Mouse (Mus musculus) layer of hippocampus, adult 11-12 months (tissue): ENCODE results near the gene Olfr764-ps1.
"Not testable (repeated sequence)": the region's sequence is repeated elsewhere in the genome, so short reads cannot be mapped to it uniquely, and the experiment has no call there.

Source experiments
- DNase-seq: peaks from one replicate; pipeline ENCODE4 v3.0.0; 2022; ENCODE audit warnings: low spot score

Gene Olfr764-ps1

GRCm38 (mm10) chr10:129039796-129040195 is at the start of gene Olfr764-ps1:
Gene Olfr764-ps1 (minus strand): TSS chr10:129039896.
- DNase-seq = no peak

DNA sequence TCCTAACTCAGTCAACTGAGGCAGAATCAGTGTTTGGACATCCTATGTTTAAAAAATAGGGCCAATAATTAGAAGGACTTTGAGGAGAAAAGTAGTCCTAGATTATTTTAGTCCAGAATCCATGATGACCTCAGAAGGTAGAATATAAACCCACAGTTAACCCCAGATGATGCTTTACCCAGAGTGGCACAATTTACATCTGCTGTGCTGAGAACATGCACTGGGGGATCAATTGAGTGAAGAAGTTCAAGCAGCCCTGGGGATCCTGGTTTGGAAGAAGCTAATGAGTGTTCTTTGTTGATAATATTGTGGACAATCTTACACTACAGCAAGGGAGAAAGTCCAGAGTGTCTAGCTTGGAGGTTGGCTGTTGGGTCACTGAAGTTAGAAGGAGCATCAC is 43.1 kb upstream of the Olfr764-ps1 start, which contains the start of gene Olfr767:
Olfr767 (minus strand) TSS at position 101 of the 400 bp plus-strand sequence.
- DNase-seq = not testable (repeated sequence)

DNA sequence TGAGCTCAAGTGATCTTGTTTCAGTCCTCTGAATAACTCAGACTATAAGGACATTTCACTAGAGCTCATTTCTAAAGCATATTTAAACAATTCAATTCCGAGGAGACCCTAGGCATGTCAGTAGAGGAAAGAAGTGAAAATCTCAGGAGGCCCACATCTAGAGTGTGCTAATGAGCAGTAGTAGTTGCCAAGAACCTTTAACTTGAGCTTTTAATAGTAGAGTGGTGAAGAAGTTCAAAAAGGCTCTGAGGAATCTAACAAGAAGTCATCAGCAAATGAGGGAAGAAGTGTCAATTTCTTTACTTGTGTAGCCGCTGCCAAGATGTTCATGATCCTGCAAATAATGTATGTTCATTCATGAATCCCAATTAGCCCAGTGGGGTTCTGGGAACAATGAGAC is 29.2 kb upstream of the Olfr764-ps1 start, which contains the start of gene Olfr766-ps1:
Olfr766-ps1 (minus strand) TSS at position 101 of the 400 bp plus-strand sequence.
- DNase-seq = no peak

- DNase-seq = not testable (repeated sequence)
Measured at GRCm38 (mm10) chr10:129049898-129050297, 10.2 kb upstream of the Olfr764-ps1 start, which contains the start of gene Olfr765. Gene Olfr765 (minus strand): TSS chr10:129049998.

DNA sequence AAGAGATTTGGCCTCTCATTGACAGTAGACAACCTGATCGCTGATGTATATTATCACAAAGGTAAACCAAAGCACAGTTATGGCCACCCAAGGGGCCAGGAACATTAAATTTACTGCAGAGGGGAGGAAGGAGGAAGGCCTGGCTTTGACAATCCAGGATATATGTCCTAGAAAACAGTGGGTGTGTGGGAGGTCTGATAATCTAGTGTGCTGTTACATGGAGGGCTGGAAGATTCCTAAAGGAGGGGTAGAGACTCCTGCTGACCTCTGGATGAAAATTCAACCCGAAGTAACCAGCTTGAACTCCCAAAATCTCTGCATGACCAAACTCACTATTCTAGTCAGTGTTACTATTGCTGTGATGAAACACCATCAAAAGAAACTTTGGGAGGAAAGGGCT is 11.4 kb downstream of the Olfr764-ps1 start:
- DNase-seq = no peak

DNA sequence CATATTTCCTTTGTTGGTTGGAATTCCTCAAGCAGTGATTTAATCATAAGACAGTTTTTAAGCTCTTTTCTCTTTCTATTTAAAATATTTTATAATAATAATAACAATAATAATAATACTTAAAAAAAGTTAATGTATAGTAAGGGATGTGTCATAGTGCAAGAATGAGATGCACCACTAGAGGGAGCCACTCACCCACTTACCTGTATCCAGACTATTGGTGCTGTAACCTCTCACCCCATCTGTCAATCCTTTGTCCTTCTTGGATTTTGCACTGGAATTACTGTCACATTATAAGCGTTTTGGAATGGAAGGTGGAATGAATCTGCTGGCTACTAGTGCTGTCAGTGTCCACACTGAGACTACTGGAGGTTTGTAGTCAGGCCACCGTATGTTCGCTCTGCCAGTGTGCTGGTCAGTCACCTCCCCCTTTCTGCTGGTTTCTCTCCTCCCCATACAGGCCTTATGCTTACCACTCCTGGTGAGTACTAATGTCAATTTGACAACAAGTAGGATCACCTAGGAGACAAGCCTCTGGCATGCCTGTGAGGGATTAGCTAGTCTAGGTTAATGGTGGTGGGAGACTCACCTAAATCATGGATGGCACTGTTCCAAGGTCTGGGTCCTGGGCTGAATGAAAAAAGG is 13.6 kb downstream of the Olfr764-ps1 start:
- DNase-seq = peak; percentile 35

GRCm38 (mm10) chr10:129023319-129023718 is 16.4 kb downstream of the Olfr764-ps1 start:
- no peak for DNase-seq

GRCm38 (mm10) chr10:129014477-129014876 is 25.2 kb downstream of the Olfr764-ps1 start:
- no peak for DNase-seq

GRCm38 (mm10) chr10:129011511-129011910 is 28.2 kb downstream of the Olfr764-ps1 start:
- DNase-seq = not testable (repeated sequence)

GRCm38 (mm10) chr10:129010288-129010841 is 29.3 kb downstream of the Olfr764-ps1 start, which contains the start of gene Olfr763:
Gene Olfr763 (plus strand): TSS chr10:129010791.
- DNase-seq = no peak

GRCm38 (mm10) chr10:129004032-129004920 is 35.4 kb downstream of the Olfr764-ps1 start:
- DNase-seq = no peak

- DNase-seq = no peak
Measured at GRCm38 (mm10) chr10:128996523-128997040, 43.1 kb downstream of the Olfr764-ps1 start.

DNA sequence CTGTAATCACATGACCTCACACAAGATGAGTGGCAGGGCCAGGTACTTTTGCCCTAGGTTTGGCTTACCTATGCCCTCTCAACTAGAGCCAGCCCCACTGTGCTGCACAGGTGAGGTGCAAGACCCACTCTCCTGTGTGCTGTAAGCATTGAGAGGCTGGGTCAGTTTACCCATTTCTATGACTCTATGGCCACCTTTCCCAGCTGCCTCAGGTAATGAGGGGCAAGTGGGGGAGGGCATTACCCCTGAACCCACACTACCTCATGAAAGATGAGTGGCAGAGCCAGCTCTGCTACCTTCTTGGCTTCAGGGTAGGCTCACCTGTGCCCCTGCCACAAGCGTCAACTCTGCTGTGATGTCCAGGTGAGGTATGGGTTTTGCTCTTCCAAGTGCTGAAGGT is 43.9 kb downstream of the Olfr764-ps1 start:
- DNase-seq = no peak

DNA sequence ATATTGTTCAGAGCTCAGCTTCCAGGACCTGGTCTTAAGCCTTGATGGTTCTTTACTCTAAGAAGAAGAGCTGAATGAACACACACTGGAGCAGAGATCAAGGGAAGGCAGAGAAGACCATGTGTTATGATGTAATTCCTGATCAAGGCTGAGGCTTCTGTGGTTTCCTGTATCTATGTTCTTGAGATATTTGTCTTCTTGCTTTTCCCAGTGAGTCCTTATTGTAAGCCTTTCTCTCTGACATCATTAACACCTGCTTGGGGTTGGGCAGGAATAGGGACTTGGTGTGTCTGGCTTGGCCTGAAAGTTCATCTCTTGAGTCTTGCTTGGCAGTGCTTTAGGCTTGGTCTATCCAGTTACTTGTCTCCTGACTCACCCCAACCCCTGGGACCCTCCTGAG is 48.7 kb downstream of the Olfr764-ps1 start:
- DNase-seq = no peak

DNA sequence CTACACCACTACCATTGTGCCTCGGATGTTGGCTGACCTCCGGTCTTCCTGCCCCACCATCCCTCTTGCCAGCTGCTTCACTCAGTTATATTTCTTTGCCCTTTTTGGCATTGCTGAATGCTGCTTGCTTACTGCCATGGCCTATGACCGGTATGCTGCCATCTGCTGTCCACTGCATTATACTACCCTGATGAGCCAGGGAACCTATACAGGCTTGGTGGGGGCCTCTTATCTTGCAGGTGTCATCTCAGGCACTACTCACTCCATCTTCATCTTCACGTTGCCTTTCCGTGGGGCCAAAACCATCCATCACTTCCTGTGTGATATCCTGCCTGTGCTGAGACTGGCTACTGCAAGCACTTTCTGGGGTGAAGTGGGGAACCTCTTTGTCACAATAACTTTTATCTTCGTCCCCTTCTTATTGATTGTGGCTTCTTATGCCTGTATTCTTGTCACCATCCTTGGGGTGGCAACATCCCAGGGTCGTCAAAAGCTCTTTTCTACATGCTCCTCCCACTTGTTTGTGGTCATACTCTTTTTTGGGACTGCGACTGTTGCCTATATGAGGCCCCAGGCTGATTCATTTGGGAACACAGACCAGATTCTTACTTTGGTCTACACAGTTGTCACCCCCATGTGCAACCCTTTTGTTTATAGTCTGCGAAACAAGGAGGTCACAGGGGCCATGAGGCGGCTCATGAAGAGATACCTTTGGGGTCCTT is 49.4 kb downstream of the Olfr764-ps1 start:
- DNase-seq = not testable (repeated sequence)

GRCm38 (mm10) chr10:128989131-128989530 is 50.6 kb downstream of the Olfr764-ps1 start, which contains the start of gene Olfr9:
Gene Olfr9 (plus strand): TSS chr10:128989431.
- not testable (repeated sequence) for DNase-seq
